Mouse (Mus musculus) lung, embryonic 14.5 days (tissue): ENCODE data around the gene Gm10282. TPM values are rescaled to one million over a fixed set of nuclear protein-coding genes. Genes with fewer than 3 reads are reported as not detected.

ENCODE experiments used
- ATAC-seq: fragments of 200-750 bp; cut with Nextera tagmentation; 2 replicates; pipeline ENCODE4 v1.8.0; 2017; ENCODE audit warnings: mild to moderate bottlenecking, moderate TSS enrichment, moderate library complexity; ENCODE audit not compliant: insufficient read depth
- DNase-seq: peaks from one replicate; pipeline ENCODE4 v3.0.0-alpha.2; 2015
- H3K27ac ChIP-seq: fragments of 300-500 bp; sonication (generic); 2 replicates; pipeline ENCODE4 v1.5.1; 2014; ENCODE audit warnings: low read depth, mild to moderate bottlenecking, moderate library complexity
- H3K27me3 ChIP-seq: fragments of 300-500 bp; sonication (generic); 2 replicates; pipeline ENCODE4 v1.6.1; 2014; ENCODE audit warnings: low read length, control low read depth; ENCODE audit not compliant: insufficient read depth
- H3K36me3 ChIP-seq: fragments of 300-500 bp; sonication (generic); 2 replicates; pipeline ENCODE4 v1.6.1; 2014; ENCODE audit warnings: control low read depth; ENCODE audit not compliant: insufficient read depth
- H3K4me1 ChIP-seq: fragments of 300-500 bp; sonication (generic); 2 replicates; pipeline ENCODE4 v1.6.1; 2014; ENCODE audit warnings: antibody characterized with exemption, control low read depth; ENCODE audit not compliant: insufficient read depth
- H3K4me2 ChIP-seq: fragments of 300-500 bp; sonication (generic); 2 replicates; pipeline ENCODE4 v1.6.1; 2014; ENCODE audit warnings: mild to moderate bottlenecking
- H3K4me3 ChIP-seq: fragments of 300-500 bp; sonication (generic); 2 replicates; pipeline ENCODE4 v1.5.1; 2014; ENCODE audit warnings: low read depth, low read length
- H3K9ac ChIP-seq: fragments of 300-500 bp; sonication (generic); 2 replicates; pipeline ENCODE4 v1.6.1; 2014
- H3K9me3 ChIP-seq: fragments of 300-500 bp; sonication (generic); 2 replicates; pipeline ENCODE4 v1.6.1; 2016; ENCODE audit warnings: low read depth, low read length, control low read depth
- CTCF ChIP-seq: IDR thresholded peaks from 2 replicates; pipeline ENCODE4 v1.5.1; 2016; ENCODE audit warnings: antibody characterized with exemption, low read depth
- WGBS: fragments of 180-500 bp; shearing (Covaris S2); extraction: QIAGEN DNeasy Blood & Tissue Kit; methylation state at CpG from one replicate; pipeline ENCODE4 v1.1.7; 2014; 5-methylcytosine and 5-hydroxymethylcytosine counted together
- polyA plus RNA-seq: library from polyadenylated mRNA; unstranded; fragments of >200 nt; fragmentation: Nextera tagmentation; extraction: Ambion mirVana; gene quantifications from 2 replicates; pipeline ENCODE4 v1.2.1, GENCODE M21; 2014

The Gm10282 gene
- polyA plus RNA-seq, 1 experiment from 2014 or later: 38.2 TPM

DNA sequence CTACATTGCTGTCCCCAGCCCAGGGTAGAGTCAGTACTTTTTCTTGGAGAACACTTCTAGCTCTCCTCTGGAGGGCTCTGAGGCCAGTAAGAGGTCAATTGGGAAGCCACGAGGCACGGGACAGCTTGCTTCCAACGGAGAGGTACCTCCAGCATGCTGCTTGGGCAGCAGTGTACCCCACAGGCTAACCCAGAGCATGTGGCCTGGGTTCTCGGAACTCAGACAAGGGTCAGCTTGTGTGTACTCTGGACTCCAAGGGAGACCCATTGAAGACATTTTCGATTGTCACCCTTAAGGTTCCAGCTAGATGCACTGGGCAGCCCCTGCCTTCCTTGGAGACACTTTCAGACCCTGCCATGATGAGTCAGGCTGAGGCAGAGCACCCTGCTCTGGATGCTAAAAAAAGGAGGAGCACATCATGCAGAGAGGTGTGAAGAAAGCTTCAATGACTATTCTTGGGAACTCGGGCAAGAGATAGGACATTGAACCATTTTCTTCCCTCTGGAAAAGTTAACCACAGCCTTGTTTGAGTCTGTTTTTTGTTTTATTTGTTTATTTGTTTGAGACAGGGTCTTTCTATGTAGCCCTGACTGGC is 18.2 kb upstream of the Gm10282 start:
- H3K9ac ChIP-seq: no peak overlapping the region
- 48% methylated on average over 6 of the region's 6 CpGs for WGBS
- H3K4me3 ChIP-seq: no peak overlapping the region
- ATAC-seq (no peak), DNase-seq (no peak)
- H3K36me3 ChIP-seq: no peaks in the 10 kb centered on the region
- no peak overlapping the region for H3K27ac ChIP-seq
- peaks cover 23% of the 10 kb centered on the region for H3K27me3 ChIP-seq
- H3K4me2 ChIP-seq: no peak overlapping the region
- no peak for TF ChIP-seq CTCF
- H3K9me3 ChIP-seq: no peaks in the 10 kb centered on the region
- H3K4me1 ChIP-seq: no peaks in the 10 kb centered on the region

- TF ChIP-seq CTCF: no peak
- no peaks in the 10 kb centered on the region for H3K36me3 ChIP-seq
- H3K9ac ChIP-seq: no peak overlapping the region
- ATAC-seq (no peak), DNase-seq (no peak)
- 55% methylated on average over 7 of the region's 7 CpGs for WGBS
- H3K27ac ChIP-seq: no peak overlapping the region
- peaks cover 23% of the 10 kb centered on the region for H3K27me3 ChIP-seq
- H3K4me1 ChIP-seq: no peaks in the 10 kb centered on the region
- no peaks in the 10 kb centered on the region for H3K9me3 ChIP-seq
- no peak overlapping the region for H3K4me3 ChIP-seq
- H3K4me2 ChIP-seq: no peak overlapping the region
Observed at GRCm38 (mm10) chr8:72322471-72322889, 17.4 kb upstream of the Gm10282 start.

GRCm38 (mm10) chr8:72321635-72322441 is 16.8 kb upstream of the Gm10282 start:
- Histone ChIP-seq H3K36me3 (no peaks in the 10 kb centered on the region), H3K27me3 (peaks cover 23% of the 10 kb centered on the region), H3K9ac (no peak overlapping the region), H3K4me1 (no peaks in the 10 kb centered on the region), H3K4me3 (peak overlapping the region; percentile 56), H3K4me2 (peak overlapping the region; percentile 94), H3K9me3 (no peaks in the 10 kb centered on the region), H3K27ac (no peak overlapping the region)
- ATAC-seq: no peak
- WGBS: 89% methylated on average over 20 of the region's 20 CpGs
- no peak for DNase-seq
- TF ChIP-seq CTCF: no peak

GRCm38 (mm10) chr8:72320803-72321583 is 15.9 kb upstream of the Gm10282 start:
- Histone ChIP-seq H3K4me2 (peak overlapping the region; percentile 94), H3K36me3 (no peaks in the 10 kb centered on the region), H3K4me1 (no peaks in the 10 kb centered on the region), H3K4me3 (peak overlapping the region; percentile 56), H3K9me3 (no peaks in the 10 kb centered on the region), H3K9ac (peak overlapping the region; percentile 56; the same call in 1 of the 2 replicates), H3K27ac (no peak overlapping the region), H3K27me3 (peaks cover 23% of the 10 kb centered on the region)
- DNase-seq (no peak), ATAC-seq (no peak)
- WGBS: 46% methylated on average over 25 of the region's 25 CpGs
- TF ChIP-seq CTCF: no peak

DNA sequence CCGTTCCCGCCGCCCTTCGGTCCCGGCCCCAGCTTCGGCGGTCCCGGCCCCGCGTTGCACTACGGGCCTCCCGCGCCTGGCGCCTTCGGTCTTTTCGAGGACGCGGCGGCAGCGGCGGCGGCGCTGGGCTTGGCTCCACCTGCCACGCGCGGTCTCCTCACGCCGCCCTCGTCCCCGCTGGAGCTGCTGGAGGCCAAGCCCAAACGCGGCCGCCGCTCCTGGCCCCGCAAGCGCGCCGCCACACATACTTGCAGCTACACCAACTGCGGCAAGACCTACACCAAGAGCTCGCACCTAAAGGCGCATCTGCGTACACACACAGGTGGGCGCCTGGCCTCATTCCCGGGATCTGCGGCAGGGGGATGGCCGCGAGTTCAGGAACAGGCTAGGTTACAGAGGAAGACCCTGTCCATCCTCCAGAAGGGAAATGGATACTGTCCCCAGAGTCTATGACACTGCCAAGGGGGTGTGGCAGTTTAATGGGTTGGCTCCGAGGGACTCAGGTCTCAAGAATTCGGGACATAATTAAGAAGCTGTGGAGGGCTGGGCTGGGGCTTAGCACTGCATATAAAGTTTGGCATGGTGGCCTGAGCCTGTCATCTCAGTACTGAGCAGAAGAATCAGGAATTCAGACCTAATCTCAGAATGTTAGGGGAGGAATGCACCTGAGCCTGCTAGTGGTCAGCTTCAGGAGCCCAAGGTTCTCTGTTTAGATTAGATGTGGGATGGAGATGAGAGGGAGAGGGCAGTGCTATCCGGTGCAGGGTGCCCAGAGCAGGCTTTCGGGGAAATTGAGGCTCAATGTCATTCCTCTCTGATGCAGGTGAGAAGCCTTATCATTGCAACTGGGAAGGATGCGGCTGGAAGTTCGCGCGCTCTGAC is 15.1 kb upstream of the Gm10282 start:
- WGBS: 4% methylated on average over 55 of the region's 55 CpGs
- no peak for DNase-seq
- Histone ChIP-seq H3K36me3 (no peaks in the 10 kb centered on the region), H3K27me3 (peaks cover 23% of the 10 kb centered on the region), H3K4me2 (peak overlapping the region; percentile 94), H3K9ac (peak overlapping the region; percentile 56), H3K4me3 (peak overlapping the region; percentile 56), H3K9me3 (no peaks in the 10 kb centered on the region), H3K4me1 (no peaks in the 10 kb centered on the region), H3K27ac (no peak overlapping the region)
- no peak for ATAC-seq
- TF ChIP-seq CTCF: no peak

- TF ChIP-seq CTCF: no peak
- WGBS: under 1% methylated on average over 48 of the region's 48 CpGs
- Histone ChIP-seq H3K27ac (0 out of 2 replicates have a peak overlapping the region, but pooled peaks have one; percentile 24), H3K4me3 (peak overlapping the region; percentile 56), H3K36me3 (no peaks in the 10 kb centered on the region), H3K4me1 (no peaks in the 10 kb centered on the region), H3K9me3 (no peaks in the 10 kb centered on the region), H3K27me3 (peaks cover 23% of the 10 kb centered on the region), H3K4me2 (peak overlapping the region; percentile 94), H3K9ac (peak overlapping the region; percentile 56)
- DNase-seq: peak; percentile 31
- peak; percentile 11; the same call in 1 of the 2 replicates for ATAC-seq
Observed at GRCm38 (mm10) chr8:72319397-72319796, 14.3 kb upstream of the Gm10282 start.
